Mouse (Mus musculus) megakaryocyte-erythroid progenitor cell, adult 5-6 weeks (primary cell): ENCODE results near the gene Mrpl23. TPM values are rescaled to one million over a fixed set of nuclear protein-coding genes. Genes with fewer than 3 reads are reported as not detected.

Experiments used
- ATAC-seq: replicated peaks from 2 replicates; pipeline ENCODE4 v1.8.0; 2016; ENCODE audit warnings: mild to moderate bottlenecking, inconsistent platforms; ENCODE audit not compliant: severe bottlenecking, poor library complexity, low FRiP score, low TSS enrichment
- total RNA-seq, 2 experiments: library from RNA; stranded (forward) in 1 of 2; stranded (reverse) in 1 of 2; fragments of 200-1000, 215-1000 nt in 1 of 2; fragments of >200 nt in 1 of 2; fragmentation: Nextera tagmentation in 1 of 2; gene quantifications; 2 replicates each; pipeline ENCODE4 v1.2.3; 2014 to 2017

Mrpl23 gene
- total RNA-seq, 2 experiments from 2014 or later: 13.8 to 82.1 TPM

- ATAC-seq: no peak
Measured at GRCm38 (mm10) chr7:142588282-142588941, 55.9 kb downstream of the Mrpl23 start.

Other genes with a start within 250 kb of the Mrpl23 start
- not detected in 2 replicates for gene Krtap5-1, start 235.6 kb upstream of the Mrpl23 start, total RNA-seq (2014; fragmentation: Nextera tagmentation)
- gene Krtap5-1, start 235.6 kb upstream of the Mrpl23 start, total RNA-seq (2017): not detected in 2 replicates
- gene Krtap5-4, start 229.1 kb upstream of the Mrpl23 start, total RNA-seq (2014; fragmentation: Nextera tagmentation): not detected in 2 replicates
- not detected in 2 replicates for gene Krtap5-4, start 229.1 kb upstream of the Mrpl23 start, total RNA-seq (2017)
- 2.3 TPM in 1 of 2 replicates, not detected in the other for gene Ifitm10, start 158.9 kb upstream of the Mrpl23 start, total RNA-seq (2014; fragmentation: Nextera tagmentation)
- not detected in 2 replicates for gene Ifitm10, start 158.9 kb upstream of the Mrpl23 start, total RNA-seq (2017)
- gene Gm49369, start 150.0 kb upstream of the Mrpl23 start, total RNA-seq (2014; fragmentation: Nextera tagmentation): not detected in 2 replicates
- gene Gm49369, start 150.0 kb upstream of the Mrpl23 start, total RNA-seq (2017): 32.8 TPM in 1 of 2 replicates, not detected in the other
- gene Ctsd, start 144.6 kb upstream of the Mrpl23 start, total RNA-seq (2014; fragmentation: Nextera tagmentation): 129 and 174 TPM in 2 replicates
- 136 and 174 TPM in 2 replicates for gene Ctsd, start 144.6 kb upstream of the Mrpl23 start, total RNA-seq (2017)
- 2.0 TPM in 1 of 2 replicates, not detected in the other for gene Syt8, start 97.8 kb upstream of the Mrpl23 start, total RNA-seq (2014; fragmentation: Nextera tagmentation)
- gene Syt8, start 97.8 kb upstream of the Mrpl23 start, total RNA-seq (2017): not detected in 2 replicates
- gene Tnni2, start 90.9 kb upstream of the Mrpl23 start, total RNA-seq (2014; fragmentation: Nextera tagmentation): not detected in 2 replicates
- gene Tnni2, start 90.9 kb upstream of the Mrpl23 start, total RNA-seq (2017): 0.99 and 18.9 TPM in 2 replicates
- 16.9 and 39.8 TPM in 2 replicates for gene Lsp1, start 71.9 kb upstream of the Mrpl23 start, total RNA-seq (2014; fragmentation: Nextera tagmentation)
- gene Lsp1, start 71.9 kb upstream of the Mrpl23 start, total RNA-seq (2017): 12.1 and 42.5 TPM in 2 replicates
- not detected in 2 replicates for gene Tnnt3, start 33.9 kb upstream of the Mrpl23 start, total RNA-seq (2014; fragmentation: Nextera tagmentation)
- gene Tnnt3, start 33.9 kb upstream of the Mrpl23 start, total RNA-seq (2017): not detected in 2 replicates
- not detected in 2 replicates for gene Igf2, start 134.1 kb downstream of the Mrpl23 start, total RNA-seq (2014; fragmentation: Nextera tagmentation)
- 0.46 TPM in 1 of 2 replicates, not detected in the other for gene Igf2, start 134.1 kb downstream of the Mrpl23 start, total RNA-seq (2017)
- gene Gm49394, start 137.3 kb downstream of the Mrpl23 start, total RNA-seq (2014; fragmentation: Nextera tagmentation): not detected in 2 replicates
- gene Gm49394, start 137.3 kb downstream of the Mrpl23 start, total RNA-seq (2017): not detected in 2 replicates
- gene Ins2, start 210.7 kb downstream of the Mrpl23 start, total RNA-seq (2014; fragmentation: Nextera tagmentation): not detected in 2 replicates
- gene Ins2, start 210.7 kb downstream of the Mrpl23 start, total RNA-seq (2017): not detected in 2 replicates